Mouse (Mus musculus) liver, embryonic 14.5 days (tissue): Measurements from ENCODE around the gene Pbx1.

Experiments
- CTCF ChIP-seq: IDR thresholded peaks from 2 replicates; pipeline ENCODE4 v1.5.1; 2016; ENCODE audit warnings: antibody characterized with exemption, low read depth, control low read depth
- EP300 ChIP-seq: IDR thresholded peaks from 2 replicates; pipeline ENCODE4 v1.6.1; 2016; ENCODE audit warnings: antibody characterized with exemption, low read depth

GRCm38 (mm10) chr1:168255347-168255908, 176.6 kb downstream of the Pbx1 start:
- TF ChIP-seq CTCF (no peak), EP300 (no peak)
